29 mouse cellular contexts compared by ENCODE assay signal in genomic region chr11:60469039-60469438, GRCm38 (mm10). TPM values are rescaled to one million over a fixed set of nuclear protein-coding genes. Genes with fewer than 3 reads are reported as not detected.
"Had no signal": no experiment of that assay in that cellular context is flagged by ENCODE, and none has a peak within 500 bp of the region (broad histone marks: within the 10 kb centered on the region; RNA-seq: fewer than 3 reads in every experiment).

Myo15 (plus strand) TSS chr11:60469339.

- H3K27me3 ChIP-seq: embryonic facial prominence, embryonic 12.5 days; embryonic facial prominence, embryonic 13.5 days; embryonic facial prominence, embryonic 15.5 days; forebrain, embryonic 12.5 days; forebrain, embryonic 13.5 days; forebrain, embryonic 15.5 days had no signal

- DNase-seq: cerebellum, adult 2 months; cerebellum, adult 8-10 months; cerebellum, adult 9-10 months; cerebellum, adult 9-11 months; cerebellum, postnatal 10 days; cerebellum, postnatal 14 days; cerebellum, postnatal 25 days; cerebellum, postnatal 36 days; embryo, embryonic 11 days; forebrain, postnatal 0 days; gastrocnemius, adult 2 months; gastrocnemius, postnatal 10 days; gastrocnemius, postnatal 14 days; gastrocnemius, postnatal 25 days; gastrocnemius, postnatal 36 days; heart, adult 18-20 months; heart, adult 2 months had no signal

- H3K4me2 ChIP-seq: embryonic facial prominence, embryonic 12.5 days; embryonic facial prominence, embryonic 13.5 days; embryonic facial prominence, embryonic 15.5 days; forebrain, embryonic 12.5 days; forebrain, embryonic 13.5 days; forebrain, embryonic 15.5 days had no signal

- H3K27ac ChIP-seq: embryonic facial prominence, embryonic 10.5 days; embryonic facial prominence, embryonic 12.5 days; embryonic facial prominence, embryonic 13.5 days; embryonic facial prominence, embryonic 15.5 days; forebrain, embryonic 10.5 days; forebrain, embryonic 12.5 days; forebrain, embryonic 13.5 days; forebrain, embryonic 15.5 days; gastrocnemius, adult 2 months; heart, adult 2 months had no signal

- ATAC-seq: forebrain, embryonic 13.5 days; forebrain, embryonic 14.5 days; forebrain, embryonic 15.5 days; forebrain, embryonic 16.5 days; forebrain, postnatal 0 days had no signal

- H3K9me3 ChIP-seq: embryonic facial prominence, embryonic 10.5 days; embryonic facial prominence, embryonic 12.5 days; embryonic facial prominence, embryonic 13.5 days; embryonic facial prominence, embryonic 15.5 days; forebrain, embryonic 10.5 days; forebrain, embryonic 12.5 days; forebrain, embryonic 13.5 days; forebrain, embryonic 15.5 days had no signal

- H3K4me1 ChIP-seq: embryonic facial prominence, embryonic 10.5 days; embryonic facial prominence, embryonic 12.5 days; embryonic facial prominence, embryonic 13.5 days; embryonic facial prominence, embryonic 15.5 days; forebrain, embryonic 10.5 days; forebrain, embryonic 12.5 days; forebrain, embryonic 13.5 days; forebrain, embryonic 15.5 days had no signal

- H3K4me3 ChIP-seq: embryonic facial prominence, embryonic 10.5 days; embryonic facial prominence, embryonic 12.5 days; embryonic facial prominence, embryonic 13.5 days; embryonic facial prominence, embryonic 15.5 days; erythroblast, embryonic 14.5 days; forebrain, embryonic 10.5 days; forebrain, embryonic 12.5 days; forebrain, embryonic 13.5 days; forebrain, embryonic 15.5 days; gastrocnemius, adult 2 months; heart, adult 2 months had no signal

- H3K9ac ChIP-seq: embryonic facial prominence, embryonic 12.5 days; embryonic facial prominence, embryonic 13.5 days; embryonic facial prominence, embryonic 15.5 days; forebrain, embryonic 12.5 days; forebrain, embryonic 13.5 days; forebrain, embryonic 15.5 days; forebrain, postnatal 0 days had no signal

RNA-seq across cellular contexts. Expression of gene Myo15, which starts in this region (rescaled TPM):
- total RNA-seq: gastrocnemius, postnatal 36 days; granulocyte monocyte progenitor cell, adult 5-6 weeks; heart, adult 18-20 months had no signal
- polyA plus RNA-seq: forebrain, embryonic 15.5 days had no signal
